Mouse (Mus musculus): ENCODE data around the gene Fcer1g. TPM values are rescaled to one million over a fixed set of nuclear protein-coding genes. Genes with fewer than 3 reads are reported as not detected.
A peak's percentile ranks its signal among the peaks of the same experiment; 100 is the strongest.

Gene Fcer1g
- polyA plus RNA-seq, 1 experiment, result 0.91 TPM

DNA sequence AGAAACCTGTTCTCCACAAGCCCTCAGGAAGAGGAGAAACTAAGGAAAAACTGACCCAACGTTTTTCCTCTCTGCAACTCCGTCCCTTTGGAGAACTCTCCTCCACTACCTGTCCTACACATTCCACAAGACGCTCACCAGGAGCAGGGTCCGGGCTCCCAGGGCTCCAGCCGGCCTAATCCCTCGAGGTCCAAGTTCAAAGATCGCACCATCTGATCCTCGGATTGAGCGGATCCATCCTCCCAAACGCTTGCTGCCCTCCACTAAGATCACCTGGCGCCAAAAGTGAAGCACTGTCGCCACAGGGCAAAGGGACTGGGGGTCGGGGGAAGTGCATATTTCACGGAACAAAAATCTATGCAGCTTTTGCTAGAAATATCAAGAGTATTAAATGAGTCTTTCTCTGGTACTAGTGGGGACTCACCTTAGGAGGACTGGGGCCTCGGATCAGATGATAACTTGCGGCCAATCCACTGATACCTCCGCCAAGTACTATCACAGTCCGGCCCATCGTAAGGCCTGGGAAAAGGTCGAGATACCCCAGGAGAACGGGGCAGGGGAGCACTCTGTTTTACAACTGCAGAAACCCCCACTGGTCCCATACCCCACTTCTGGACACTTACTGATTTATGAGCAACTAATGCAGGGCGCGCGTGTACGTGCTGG is 46.2 kb upstream of the Fcer1g start:
- peaks cover 16% of the 10 kb centered on the region for H3K36me3 ChIP-seq (ENCODE audit: control insufficient read depth, insufficient read depth, low read length, poor library complexity, severe bottlenecking)
- no peak for TF ChIP-seq CTCF (IDR thresholded peaks at IDR 0.05; ENCODE audit: low read depth, low read length)
- TF ChIP-seq EP300 (IDR thresholded peaks at IDR 0.05; ENCODE audit: insufficient read depth, low read depth, low read length), result no peak
- TF ChIP-seq POLR2A (IDR thresholded peaks at IDR 0.05; ENCODE audit: insufficient read depth, low read length), result no peak
- H3K27ac ChIP-seq (ENCODE audit: insufficient read depth, low read length), result no peak overlapping the region

DNA sequence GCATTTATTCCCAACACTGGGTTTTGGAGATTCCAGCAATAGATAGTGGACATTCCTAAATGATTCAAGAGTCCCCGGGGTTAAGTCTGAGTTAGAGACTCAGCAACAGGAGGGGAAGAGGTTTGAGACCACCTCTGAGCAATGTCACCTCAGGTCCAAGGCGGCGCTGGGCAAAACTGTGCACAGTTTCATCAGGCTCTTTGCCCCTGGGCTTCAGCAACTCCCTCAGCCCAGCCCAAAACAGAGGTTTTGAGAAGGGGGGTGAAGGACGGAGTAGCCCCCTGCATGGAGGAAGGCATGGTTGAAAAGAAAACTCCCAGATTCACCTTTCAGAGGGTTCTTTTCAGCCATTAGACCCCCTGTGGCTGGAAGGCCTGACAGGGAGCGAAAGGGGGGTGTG is 45.6 kb upstream of the Fcer1g start:
- H3K36me3 ChIP-seq (ENCODE audit: control insufficient read depth, insufficient read depth, low read length, poor library complexity, severe bottlenecking), result peaks cover 21% of the 10 kb centered on the region
- peak overlapping the region; percentile 97 for H3K4me3 ChIP-seq (ENCODE audit: low read depth, low read length)
- peak overlapping the region; percentile 82; the same call in 1 of the 2 replicates for H3K9ac ChIP-seq (ENCODE audit: low read depth, poor library complexity, severe bottlenecking)
- no peaks in the 10 kb centered on the region for H3K4me1 ChIP-seq (ENCODE audit: control insufficient read depth, insufficient read depth, low read length)
- no peaks in the 10 kb centered on the region for H3K27me3 ChIP-seq (ENCODE audit: control insufficient read depth, insufficient read depth, low read length, poor library complexity, severe bottlenecking)
- no peak overlapping the region for H3K27ac ChIP-seq (ENCODE audit: insufficient read depth, low read length)
- H3K9me3 ChIP-seq (replicated peaks; ENCODE audit: control insufficient read depth, insufficient read depth, low read length, poor library complexity, severe bottlenecking), result no peaks in the 10 kb centered on the region
- TF ChIP-seq CTCF (IDR thresholded peaks at IDR 0.05; ENCODE audit: low read depth, low read length) (no peak), EP300 (IDR thresholded peaks at IDR 0.05; ENCODE audit: insufficient read depth, low read depth, low read length) (no peak), POLR2A (IDR thresholded peaks at IDR 0.05; ENCODE audit: insufficient read depth, low read length) (no peak)

More for the DNA sequence above, 46.2 kb upstream of the Fcer1g start:
- Histone ChIP-seq H3K9ac (ENCODE audit: low read depth, poor library complexity, severe bottlenecking) (peak overlapping the region; percentile 82), H3K4me1 (ENCODE audit: control insufficient read depth, insufficient read depth, low read length) (no peaks in the 10 kb centered on the region), H3K4me3 (ENCODE audit: low read depth, low read length) (peak overlapping the region; percentile 97), H3K9me3 (replicated peaks; ENCODE audit: control insufficient read depth, insufficient read depth, low read length, poor library complexity, severe bottlenecking) (no peaks in the 10 kb centered on the region), H3K27me3 (ENCODE audit: control insufficient read depth, insufficient read depth, low read length, poor library complexity, severe bottlenecking) (no peaks in the 10 kb centered on the region)

GRCm38 (mm10) chr1:171279012-171279705 is 45.0 kb upstream of the Fcer1g start:
- Histone ChIP-seq H3K27me3 (ENCODE audit: control insufficient read depth, insufficient read depth, low read length, poor library complexity, severe bottlenecking) (no peaks in the 10 kb centered on the region), H3K9ac (ENCODE audit: low read depth, poor library complexity, severe bottlenecking) (no peak overlapping the region), H3K9me3 (replicated peaks; ENCODE audit: control insufficient read depth, insufficient read depth, low read length, poor library complexity, severe bottlenecking) (no peaks in the 10 kb centered on the region), H3K27ac (ENCODE audit: insufficient read depth, low read length) (no peak overlapping the region), H3K36me3 (ENCODE audit: control insufficient read depth, insufficient read depth, low read length, poor library complexity, severe bottlenecking) (peaks cover 26% of the 10 kb centered on the region), H3K4me1 (ENCODE audit: control insufficient read depth, insufficient read depth, low read length) (no peaks in the 10 kb centered on the region), H3K4me3 (ENCODE audit: low read depth, low read length) (no peak overlapping the region)
- TF ChIP-seq EP300 (IDR thresholded peaks at IDR 0.05; ENCODE audit: insufficient read depth, low read depth, low read length), result no peak
- TF ChIP-seq CTCF (IDR thresholded peaks at IDR 0.05; ENCODE audit: low read depth, low read length), result no peak
- TF ChIP-seq POLR2A (IDR thresholded peaks at IDR 0.05; ENCODE audit: insufficient read depth, low read length), result no peak

GRCm38 (mm10) chr1:171278436-171278835 is 44.3 kb upstream of the Fcer1g start:
- Histone ChIP-seq H3K27me3 (ENCODE audit: control insufficient read depth, insufficient read depth, low read length, poor library complexity, severe bottlenecking) (no peaks in the 10 kb centered on the region), H3K36me3 (ENCODE audit: control insufficient read depth, insufficient read depth, low read length, poor library complexity, severe bottlenecking) (peaks cover 29% of the 10 kb centered on the region), H3K9ac (ENCODE audit: low read depth, poor library complexity, severe bottlenecking) (no peak overlapping the region), H3K4me1 (ENCODE audit: control insufficient read depth, insufficient read depth, low read length) (no peaks in the 10 kb centered on the region), H3K4me3 (ENCODE audit: low read depth, low read length) (no peak overlapping the region), H3K27ac (ENCODE audit: insufficient read depth, low read length) (no peak overlapping the region), H3K9me3 (replicated peaks; ENCODE audit: control insufficient read depth, insufficient read depth, low read length, poor library complexity, severe bottlenecking) (no peaks in the 10 kb centered on the region)
- TF ChIP-seq POLR2A (IDR thresholded peaks at IDR 0.05; ENCODE audit: insufficient read depth, low read length) (no peak), CTCF (IDR thresholded peaks at IDR 0.05; ENCODE audit: low read depth, low read length) (no peak), EP300 (IDR thresholded peaks at IDR 0.05; ENCODE audit: insufficient read depth, low read depth, low read length) (no peak)

- Histone ChIP-seq H3K27ac (ENCODE audit: insufficient read depth, low read length) (no peak overlapping the region), H3K36me3 (ENCODE audit: control insufficient read depth, insufficient read depth, low read length, poor library complexity, severe bottlenecking) (peaks cover 31% of the 10 kb centered on the region)
These were observed 43.6 kb upstream of the Fcer1g start for GRCm38 (mm10) chr1:171277736-171278135.

More at GRCm38 (mm10) chr1:171277736-171278135, 43.6 kb upstream of the Fcer1g start:
- no peak overlapping the region for H3K9ac ChIP-seq (ENCODE audit: low read depth, poor library complexity, severe bottlenecking)
- no peaks in the 10 kb centered on the region for H3K9me3 ChIP-seq (replicated peaks; ENCODE audit: control insufficient read depth, insufficient read depth, low read length, poor library complexity, severe bottlenecking)
- no peaks in the 10 kb centered on the region for H3K4me1 ChIP-seq (ENCODE audit: control insufficient read depth, insufficient read depth, low read length)
- no peaks in the 10 kb centered on the region for H3K27me3 ChIP-seq (ENCODE audit: control insufficient read depth, insufficient read depth, low read length, poor library complexity, severe bottlenecking)
- H3K4me3 ChIP-seq (ENCODE audit: low read depth, low read length), result no peak overlapping the region
- no peak for TF ChIP-seq EP300 (IDR thresholded peaks at IDR 0.05; ENCODE audit: insufficient read depth, low read depth, low read length)
- no peak for TF ChIP-seq CTCF (IDR thresholded peaks at IDR 0.05; ENCODE audit: low read depth, low read length)
- no peak for TF ChIP-seq POLR2A (IDR thresholded peaks at IDR 0.05; ENCODE audit: insufficient read depth, low read length)
